Mouse (Mus musculus) midbrain, embryonic 11.5 days (tissue): ENCODE data around the gene Camk2d. TPM values are rescaled to one million over a fixed set of nuclear protein-coding genes. Genes with fewer than 3 reads are reported as not detected.

Experiments
- ATAC-seq: fragments of 200-750 bp; cut with Nextera tagmentation; 2 replicates; pipeline ENCODE4 v1.8.0; 2017; ENCODE audit warnings: moderate TSS enrichment, moderate library complexity; ENCODE audit not compliant: low FRiP score
- DNase-seq: peaks from one replicate; pipeline ENCODE4 v3.0.0; 2015; ENCODE audit warnings: low spot score; ENCODE audit errors: missing footprints
- H3K27ac ChIP-seq: fragments of 300-500 bp; sonication (generic); 2 replicates; pipeline ENCODE4 v1.5.1; 2014; ENCODE audit warnings: low read depth, low read length
- H3K27me3 ChIP-seq: fragments of 300-500 bp; sonication (generic); 2 replicates; pipeline ENCODE4 v1.6.1; 2014; ENCODE audit warnings: mild to moderate bottlenecking, low read length, moderate library complexity, mixed read lengths; ENCODE audit not compliant: control insufficient read depth, insufficient read depth
- H3K36me3 ChIP-seq: fragments of 300-500 bp; sonication (generic); 2 replicates; pipeline ENCODE4 v1.6.1; 2014; ENCODE audit warnings: mild to moderate bottlenecking, low read length, moderate library complexity, mixed read lengths; ENCODE audit not compliant: control insufficient read depth, insufficient read depth
- H3K4me1 ChIP-seq: fragments of 300-500 bp; sonication (generic); 2 replicates; pipeline ENCODE4 v1.6.1; 2014; ENCODE audit warnings: low read length; ENCODE audit not compliant: control insufficient read depth, insufficient read depth
- H3K4me2 ChIP-seq: fragments of 300-500 bp; sonication (generic); 2 replicates; pipeline ENCODE4 v1.6.1; 2014; ENCODE audit warnings: mild to moderate bottlenecking, moderate library complexity
- H3K4me3 ChIP-seq: fragments of 300-500 bp; sonication (generic); 2 replicates; pipeline ENCODE4 v1.5.1; 2014; ENCODE audit warnings: low read depth, low read length
- H3K9ac ChIP-seq: fragments of 300-500 bp; sonication (generic); 2 replicates; pipeline ENCODE4 v1.6.1; 2014; ENCODE audit warnings: low read length
- H3K9me3 ChIP-seq: fragments of 300-500 bp; sonication (generic); 2 replicates; pipeline ENCODE4 v1.6.1; 2016; ENCODE audit warnings: low read length; ENCODE audit not compliant: control insufficient read depth
- WGBS: fragments of 180-500 bp; shearing (Covaris S2); extraction: QIAGEN DNeasy Blood & Tissue Kit; methylation state at CpG from one replicate; pipeline ENCODE4 v1.1.7; 2014; 5-methylcytosine and 5-hydroxymethylcytosine counted together
- polyA plus RNA-seq: library from polyadenylated mRNA; unstranded; fragments of >200 nt; fragmentation: Nextera tagmentation; extraction: Ambion mirVana; gene quantifications from 2 replicates; pipeline ENCODE4 v1.2.1, GENCODE M21; 2014

Camk2d gene
- polyA plus RNA-seq, 1 experiment from 2014 or later = 13.5 TPM

DNA sequence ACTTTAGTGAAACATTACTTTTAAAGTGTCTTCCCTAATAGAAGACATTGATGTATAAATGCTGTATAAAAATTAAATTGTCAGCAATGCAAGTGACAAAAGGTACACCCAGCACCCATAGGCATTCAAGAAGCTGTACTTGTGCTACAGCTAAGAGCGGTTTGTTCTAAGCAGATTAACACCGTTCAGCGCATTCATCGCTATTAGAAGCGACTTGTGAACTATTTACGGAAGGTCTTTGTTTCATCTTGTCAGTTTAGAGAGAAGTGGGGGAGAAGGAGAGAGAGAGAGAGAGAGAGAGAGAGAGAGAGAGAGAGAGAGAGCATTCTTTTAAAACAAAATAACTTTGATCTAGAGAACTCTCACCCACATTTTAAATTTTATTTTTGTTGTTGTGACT, 38.1 kb downstream of the Camk2d start:
- Histone ChIP-seq H3K9me3 (no peaks in the 10 kb centered on the region), H3K27ac (no peak overlapping the region)
- WGBS = 45% methylated on average over 6 of the region's 6 CpGs

DNA sequence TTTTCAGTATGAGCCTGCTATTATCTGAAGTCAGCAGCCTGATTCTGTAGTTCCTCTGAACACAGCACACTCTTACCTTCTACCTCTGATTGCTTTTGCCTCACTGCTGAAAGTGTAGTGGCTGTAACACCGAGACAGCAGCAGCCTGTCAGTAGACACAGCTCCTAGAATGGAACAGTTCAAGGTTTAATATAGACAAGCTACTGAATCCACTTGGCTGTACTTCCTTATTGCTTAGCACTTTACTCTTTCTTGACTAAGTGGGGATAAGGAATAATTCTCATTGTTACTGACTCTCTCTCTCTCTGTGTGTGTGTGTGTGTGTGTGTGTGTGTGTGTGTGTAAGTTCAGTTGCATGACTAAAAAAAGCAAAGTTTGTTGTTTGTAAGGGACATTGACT, 42.2 kb downstream of the Camk2d start:
- DNase-seq = no peak
- no peaks in the 10 kb centered on the region for H3K27me3 ChIP-seq

More for the DNA sequence above, 38.1 kb downstream of the Camk2d start:
- ATAC-seq = no peak
- Histone ChIP-seq H3K4me3 (no peak overlapping the region), H3K9ac (no peak overlapping the region), H3K27me3 (no peaks in the 10 kb centered on the region), H3K4me2 (no peak overlapping the region), H3K36me3 (no peaks in the 10 kb centered on the region), H3K4me1 (no peaks in the 10 kb centered on the region)
- DNase-seq = no peak

DNA sequence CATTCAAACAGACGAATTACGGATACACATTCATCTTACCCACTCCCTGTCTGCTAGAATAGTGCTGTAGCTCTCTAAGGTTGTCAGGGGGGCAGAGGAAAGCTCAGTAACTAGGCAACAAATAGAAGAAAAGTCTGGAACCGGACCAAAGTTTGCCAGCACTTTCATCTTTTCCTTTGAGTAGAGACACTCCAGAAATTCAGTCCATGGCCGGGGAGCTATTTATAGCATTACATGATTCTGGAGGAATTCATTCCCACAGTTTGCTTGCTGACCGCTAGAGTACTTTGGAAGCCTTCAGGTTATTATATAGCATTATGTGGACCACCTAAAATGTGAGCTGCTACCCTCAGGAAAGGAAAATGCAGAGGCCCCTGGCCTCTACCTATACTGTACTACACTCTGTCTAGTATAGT, 43.0 kb downstream of the Camk2d start:
- WGBS = 58% methylated on average over 5 of the region's 5 CpGs
- peak; percentile 54; the same call in 1 of the 2 replicates for ATAC-seq

More for the DNA sequence above, 42.2 kb downstream of the Camk2d start:
- Histone ChIP-seq H3K4me1 (peaks cover under 1% of the 10 kb centered on the region; the same call in 1 of the 2 replicates), H3K9ac (no peak overlapping the region), H3K36me3 (no peaks in the 10 kb centered on the region), H3K4me2 (no peak overlapping the region), H3K27ac (no peak overlapping the region), H3K4me3 (no peak overlapping the region), H3K9me3 (no peaks in the 10 kb centered on the region)
- 73% methylated on average over 1 of the region's 1 CpGs for WGBS
- no peak for ATAC-seq

DNA sequence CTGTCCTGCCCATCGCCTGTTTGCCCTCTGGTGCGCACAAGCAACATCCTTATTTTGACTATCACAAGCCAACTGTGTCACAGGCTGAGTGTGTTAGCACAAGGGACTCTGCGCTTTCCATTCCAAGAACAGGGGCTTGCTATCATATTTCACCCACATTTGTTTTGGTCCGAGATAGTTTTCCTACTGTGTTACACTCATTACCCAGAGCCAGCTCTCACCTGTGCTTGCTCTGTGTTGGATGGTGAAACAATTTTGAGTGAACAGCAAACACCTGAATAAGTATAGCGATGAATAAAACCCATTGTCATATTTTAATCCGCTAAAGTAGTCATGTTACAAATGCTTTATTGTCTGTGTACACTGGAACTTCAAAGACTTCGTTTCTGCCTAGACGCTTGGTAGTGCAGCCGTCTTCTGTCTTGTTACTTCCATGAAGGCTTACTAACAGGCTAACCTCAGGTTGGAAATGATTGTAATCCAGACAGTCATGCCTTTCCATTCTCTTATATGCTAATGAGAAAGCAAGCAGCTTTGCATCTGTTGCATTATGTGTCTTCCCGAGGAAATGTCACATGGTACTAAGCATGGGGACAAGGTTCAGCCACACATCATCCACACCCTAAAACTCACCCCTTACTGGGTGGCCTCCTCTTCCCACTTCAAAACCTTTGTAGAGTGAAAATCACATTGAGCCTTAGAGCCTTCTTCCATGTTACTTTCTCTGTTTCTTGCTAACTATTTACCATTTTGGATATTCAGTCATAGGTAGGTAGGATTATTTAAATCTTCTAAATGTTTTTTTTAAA, 44.5 kb downstream of the Camk2d start:
- Histone ChIP-seq H3K4me1 (peaks cover 3% of the 10 kb centered on the region; the same call in 1 of the 2 replicates), H3K4me3 (no peak overlapping the region), H3K9ac (no peak overlapping the region), H3K9me3 (no peaks in the 10 kb centered on the region), H3K27ac (no peak overlapping the region), H3K36me3 (no peaks in the 10 kb centered on the region), H3K27me3 (no peaks in the 10 kb centered on the region), H3K4me2 (no peak overlapping the region)
- 0 out of 2 replicates have a peak, but pooled peaks have one; percentile 30 for ATAC-seq
- no peak for DNase-seq
- 76% methylated on average over 10 of the region's 10 CpGs for WGBS

More for the DNA sequence above, 43.0 kb downstream of the Camk2d start:
- no peak for DNase-seq
- H3K27me3 ChIP-seq = no peaks in the 10 kb centered on the region
- peaks cover 3% of the 10 kb centered on the region; the same call in 1 of the 2 replicates for H3K4me1 ChIP-seq
- no peak overlapping the region for H3K9ac ChIP-seq
- H3K4me3 ChIP-seq = no peak overlapping the region
- no peaks in the 10 kb centered on the region for H3K36me3 ChIP-seq
- no peak overlapping the region for H3K4me2 ChIP-seq
- no peaks in the 10 kb centered on the region for H3K9me3 ChIP-seq
- H3K27ac ChIP-seq = no peak overlapping the region

DNA sequence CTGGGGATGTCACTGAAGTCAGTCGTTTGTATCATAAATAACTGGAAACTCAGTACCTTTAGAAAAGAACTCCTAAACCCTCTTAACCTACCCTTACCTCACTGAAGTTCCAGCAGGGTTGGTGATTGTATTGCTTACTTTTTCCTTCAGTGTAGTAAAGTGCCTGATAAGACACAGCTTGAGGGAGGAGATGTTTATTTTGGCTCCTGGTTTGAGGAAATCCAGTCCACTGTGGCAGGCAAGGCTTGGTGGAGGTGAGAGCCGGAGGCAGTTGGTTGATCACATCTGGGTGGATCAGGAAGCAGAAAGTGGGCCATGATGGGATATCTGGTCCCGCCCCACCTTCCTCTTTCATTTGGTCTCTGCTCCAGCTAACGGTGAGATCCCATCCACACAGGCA, 45.3 kb downstream of the Camk2d start:
- Histone ChIP-seq H3K27me3 (no peaks in the 10 kb centered on the region), H3K4me1 (peaks cover 3% of the 10 kb centered on the region; the same call in 1 of the 2 replicates), H3K4me2 (no peak overlapping the region), H3K9ac (no peak overlapping the region), H3K9me3 (no peaks in the 10 kb centered on the region), H3K36me3 (no peaks in the 10 kb centered on the region), H3K27ac (no peak overlapping the region), H3K4me3 (no peak overlapping the region)
- WGBS = 85% methylated on average over 4 of the region's 4 CpGs
- ATAC-seq (no peak), DNase-seq (no peak)

DNA sequence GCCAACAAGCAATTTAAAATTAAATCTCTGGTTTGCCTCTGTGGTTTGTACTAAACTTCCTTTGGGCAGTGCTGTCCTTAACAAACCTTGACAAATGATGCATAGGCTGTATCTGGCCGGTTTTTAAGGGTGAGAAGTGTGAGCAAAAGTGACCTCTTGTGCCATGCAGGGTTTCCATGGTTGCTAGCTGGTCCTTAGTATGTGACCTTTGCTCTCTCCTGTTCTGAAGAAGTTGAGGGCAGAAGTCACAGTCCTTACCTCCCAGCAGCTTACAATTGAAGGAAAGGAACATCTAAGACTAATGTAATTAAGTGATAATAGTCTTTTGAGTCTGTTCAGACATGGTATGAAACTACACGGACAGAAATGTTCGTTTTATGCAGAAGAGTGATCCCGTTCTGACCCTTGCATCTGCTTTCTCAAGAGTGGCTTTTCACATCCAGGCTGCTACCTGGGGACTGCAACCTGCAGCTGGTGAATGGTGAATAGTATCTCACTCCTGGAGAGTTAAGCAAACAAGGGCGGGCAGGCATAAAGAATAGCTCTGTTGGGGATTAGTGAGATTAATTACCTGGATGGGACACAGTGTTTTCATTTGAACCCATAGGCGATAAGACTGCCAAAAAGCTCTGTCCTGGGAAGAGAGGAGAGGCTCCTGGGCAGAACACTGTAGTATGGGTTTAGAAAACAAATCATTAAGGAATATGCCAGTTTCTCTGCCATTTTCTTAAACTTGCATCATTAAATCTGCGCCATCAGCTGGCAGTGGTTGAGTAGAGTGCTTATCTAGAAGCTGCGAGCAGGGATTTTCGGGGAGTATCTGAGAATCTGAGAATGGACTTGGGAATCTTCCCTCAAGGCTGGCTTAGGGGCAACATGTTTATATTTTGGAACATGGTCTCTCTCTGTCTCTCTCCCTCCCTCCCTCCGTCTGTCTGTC, 47.2 kb downstream of the Camk2d start:
- WGBS = 4% methylated on average over 10 of the region's 10 CpGs
- Histone ChIP-seq H3K4me3 (no peak overlapping the region), H3K4me2 (no peak overlapping the region), H3K36me3 (no peaks in the 10 kb centered on the region), H3K9ac (no peak overlapping the region), H3K27me3 (no peaks in the 10 kb centered on the region), H3K9me3 (no peaks in the 10 kb centered on the region), H3K27ac (no peak overlapping the region), H3K4me1 (peaks cover 3% of the 10 kb centered on the region; the same call in 1 of the 2 replicates)
- no peak for DNase-seq
- no peak for ATAC-seq

DNA sequence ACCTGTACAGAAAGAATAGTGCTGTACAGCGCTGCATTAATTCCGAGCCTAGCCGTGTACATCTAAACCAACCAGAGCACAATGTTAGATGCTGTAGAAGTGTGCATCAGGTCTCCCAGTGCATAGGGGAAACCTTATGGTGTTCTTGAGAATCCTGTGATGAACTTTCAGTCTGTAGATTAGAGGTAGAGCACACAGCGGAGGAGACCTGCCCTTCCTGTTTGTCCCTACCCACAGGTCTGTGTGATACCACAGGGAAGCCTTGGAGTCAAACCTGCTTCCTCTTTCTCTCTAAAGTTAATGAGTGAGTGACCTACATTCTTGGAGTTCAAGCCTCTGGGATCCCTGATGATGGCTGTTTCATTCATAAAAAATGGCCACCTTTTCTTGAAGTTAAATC, 54.2 kb downstream of the Camk2d start:
- no peaks in the 10 kb centered on the region for H3K4me1 ChIP-seq
- H3K4me3 ChIP-seq = no peak overlapping the region
- 94% methylated on average over 4 of the region's 4 CpGs for whole genome bisulfite sequencing
- no peak overlapping the region for H3K9ac ChIP-seq
- no peak overlapping the region for H3K27ac ChIP-seq
- DNase-seq (no peak), ATAC-seq (no peak)
- no peaks in the 10 kb centered on the region for H3K9me3 ChIP-seq
- H3K36me3 ChIP-seq = no peaks in the 10 kb centered on the region
- no peak overlapping the region for H3K4me2 ChIP-seq
- H3K27me3 ChIP-seq = no peaks in the 10 kb centered on the region

DNA sequence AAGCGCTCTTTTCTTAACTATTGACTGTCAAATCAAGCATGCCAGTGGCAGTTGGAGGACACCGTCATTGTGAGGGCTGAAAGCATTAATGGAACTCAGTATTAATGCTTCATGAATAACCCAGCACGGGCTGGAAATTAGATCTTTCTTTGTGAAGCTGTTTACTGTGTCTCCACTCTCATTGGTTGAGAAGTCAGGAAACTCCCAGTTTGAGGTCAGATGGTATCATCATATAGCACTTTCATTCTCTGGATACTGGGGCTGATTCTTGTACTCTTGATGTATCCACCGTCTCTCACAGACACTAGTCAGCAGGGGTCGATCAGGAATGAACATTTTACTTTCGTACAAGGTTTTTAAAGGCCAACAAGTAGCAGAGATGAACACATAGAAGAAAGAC, 54.6 kb downstream of the Camk2d start:
- H3K9ac ChIP-seq = no peak overlapping the region
- no peak for DNase-seq
- H3K27me3 ChIP-seq = no peaks in the 10 kb centered on the region
- H3K27ac ChIP-seq = no peak overlapping the region
- no peaks in the 10 kb centered on the region for H3K4me1 ChIP-seq
- H3K9me3 ChIP-seq = no peaks in the 10 kb centered on the region
- H3K4me3 ChIP-seq = no peak overlapping the region
- ATAC-seq = no peak
- WGBS = 74% methylated on average over 6 of the region's 6 CpGs
- no peaks in the 10 kb centered on the region for H3K36me3 ChIP-seq
- H3K4me2 ChIP-seq = no peak overlapping the region

DNA sequence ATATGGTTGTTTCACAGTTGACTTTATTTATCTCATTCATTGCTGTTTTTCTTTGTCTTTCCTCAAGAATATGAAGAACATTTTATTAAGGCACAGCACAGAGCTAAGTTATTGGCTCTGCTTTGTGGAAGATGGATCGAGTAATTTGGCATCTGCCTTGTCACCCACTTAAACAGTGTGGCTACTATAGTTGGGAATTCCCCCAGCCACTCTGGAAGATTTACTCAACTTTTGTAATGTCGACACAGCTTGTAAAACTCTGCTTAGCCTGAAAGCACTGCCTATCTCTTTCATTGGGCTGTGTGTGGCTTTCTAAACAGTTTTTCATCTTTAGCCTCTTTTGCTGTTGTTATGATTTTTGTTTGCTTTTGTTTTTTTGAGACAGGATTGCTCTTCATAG, 56.3 kb downstream of the Camk2d start:
- no peak for DNase-seq
- no peaks in the 10 kb centered on the region for H3K36me3 ChIP-seq
- no peaks in the 10 kb centered on the region for H3K9me3 ChIP-seq
- H3K4me3 ChIP-seq = no peak overlapping the region
- ATAC-seq = no peak
- 77% methylated on average over 2 of the region's 2 CpGs for WGBS
- no peaks in the 10 kb centered on the region for H3K27me3 ChIP-seq
- no peak overlapping the region for H3K9ac ChIP-seq
- H3K4me1 ChIP-seq = no peaks in the 10 kb centered on the region
- H3K27ac ChIP-seq = no peak overlapping the region
- H3K4me2 ChIP-seq = no peak overlapping the region
